ENCODE assay signal across 8 mouse cellular contexts in the genomic region with DNA sequence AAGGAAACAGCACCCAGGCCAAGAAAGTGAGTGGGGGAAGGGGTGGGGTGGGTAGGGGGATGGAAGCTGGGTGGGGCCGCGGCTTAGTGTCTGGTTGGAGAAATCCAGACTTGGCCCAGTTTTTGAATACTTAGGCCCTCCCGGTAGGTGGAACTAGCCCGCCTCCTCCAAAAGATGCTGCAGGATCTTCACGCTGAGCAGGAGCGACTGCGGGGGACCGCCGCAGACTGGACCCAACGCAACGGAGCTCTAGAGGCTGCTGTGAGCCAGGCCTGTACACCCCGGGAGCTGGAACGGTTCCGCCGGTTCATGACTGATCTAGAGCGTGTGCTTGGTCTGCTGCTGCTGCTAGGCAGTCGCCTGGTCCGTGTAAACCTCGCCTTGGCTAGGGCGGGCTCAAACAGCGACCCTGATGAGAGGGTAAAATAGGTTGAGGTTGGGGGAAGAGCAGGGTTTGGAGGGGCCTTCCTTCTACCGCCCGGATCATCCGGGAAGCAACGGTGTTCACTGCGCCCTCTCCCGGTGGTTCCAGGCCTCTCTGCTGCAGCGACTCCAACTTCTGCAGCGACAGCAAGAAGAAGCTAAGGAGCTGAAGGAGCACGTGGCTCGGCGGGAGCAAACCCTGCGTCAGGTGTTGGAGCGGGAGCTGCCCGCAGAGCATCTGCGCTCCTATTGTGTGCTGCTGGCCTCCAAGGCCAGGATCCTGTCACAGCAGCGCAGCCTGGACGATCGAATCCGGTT. TPM values are rescaled to one million over a fixed set of nuclear protein-coding genes. Genes with fewer than 3 reads are reported as not detected.
DNase-seq lines count a peak whose midpoint lies in the region; ATAC-seq and TF ChIP-seq lines count a peak whose summit lies in the region.

No protein-coding gene starts in this region.

- TF ChIP-seq CTCF in intestine, postnatal 0 days (IDR thresholded peaks at IDR 0.05; ENCODE audit: low read depth) = peak; percentile 88

- H3K27ac ChIP-seq in embryonic facial prominence, embryonic 10.5 days (replicated peaks) = peak overlapping the region; percentile 45
- no peak overlapping the region for H3K27ac ChIP-seq in intestine, postnatal 0 days (ENCODE audit: low read depth, low read length)

- intact Hi-C loops in left cerebral cortex, postnatal 4 days (cut with DNase I) = loop anchor here (5.0 kb wide), 1 partner anchor 101 kb away; a partner anchor contains a TSS

- peaks cover 50% of the 10 kb centered on the region for H3K4me1 ChIP-seq in embryonic facial prominence, embryonic 10.5 days
- H3K4me1 ChIP-seq in intestine, postnatal 0 days (replicated peaks; ENCODE audit: control insufficient read depth, insufficient read depth, low read length) = no peaks in the 10 kb centered on the region

- peak overlapping the region; percentile 51 for H3K4me3 ChIP-seq in embryonic facial prominence, embryonic 10.5 days
- peak overlapping the region; percentile 20; the same call in 1 of the 2 replicates for H3K4me3 ChIP-seq in intestine, postnatal 0 days (ENCODE audit: low read depth, low read length)

- H3K27me3 ChIP-seq in embryonic facial prominence, embryonic 10.5 days (replicated peaks; ENCODE audit: low read depth, poor library complexity, severe bottlenecking) = peaks cover 99% of the 10 kb centered on the region
- H3K27me3 ChIP-seq in intestine, postnatal 0 days (replicated peaks; ENCODE audit: control insufficient read depth, insufficient read depth, low read length) = peaks cover 69% of the 10 kb centered on the region

- no peak for ATAC-seq in CD4-positive, CD25-positive, alpha-beta regulatory T cell, adult 4 months
- peak; percentile 61 for ATAC-seq in intestine, postnatal 0 days

- H3K4me2 ChIP-seq in intestine, postnatal 0 days (replicated peaks; ENCODE audit: low read depth) = peak overlapping the region; percentile 63

- peak; percentile 67 for DNase-seq in CD4-positive, CD25-positive, alpha-beta regulatory T cell, adult 2 months (ENCODE audit: low read depth, low spot score)
- peak; percentile 88 for DNase-seq in embryonic facial prominence, embryonic 10.5 days (ENCODE audit: low spot score)
- peak; percentile 96 for DNase-seq in heart, adult 11 months
- DNase-seq in left cerebral cortex, postnatal 4 days = peak; percentile 85
- DNase-seq in mesoderm, embryonic 11.5 days (ENCODE audit: low read depth, low spot score) = peak; percentile 84
- DNase-seq in right cerebral cortex, postnatal 36 days (ENCODE audit: low spot score in 2 of 2) = peak; percentile 75 to 78

- H3K36me3 ChIP-seq in embryonic facial prominence, embryonic 10.5 days (replicated peaks) = no peaks in the 10 kb centered on the region
- H3K36me3 ChIP-seq in intestine, postnatal 0 days (ENCODE audit: control insufficient read depth, insufficient read depth) = no peaks in the 10 kb centered on the region

- H3K9ac ChIP-seq in intestine, postnatal 0 days (ENCODE audit: low read depth, low read length) = no peak overlapping the region

- no peaks in the 10 kb centered on the region for H3K9me3 ChIP-seq in embryonic facial prominence, embryonic 10.5 days
- no peaks in the 10 kb centered on the region for H3K9me3 ChIP-seq in intestine, postnatal 0 days (ENCODE audit: control insufficient read depth)

- WGBS in embryonic facial prominence, embryonic 10.5 days = 4% methylated on average over 40 of the region's 40 CpGs
- WGBS in intestine, postnatal 0 days = 11% methylated on average over 39 of the region's 40 CpGs

RNA-seq across cellular contexts. Expression of a gene that starts 3.9 kb away (rescaled TPM):
- polyA plus RNA-seq in CD4-positive, CD25-positive, alpha-beta regulatory T cell, adult 4 months (2017; shearing (Covaris generic)) = not detected
- not detected in 2 replicates for polyA plus RNA-seq in embryonic facial prominence, embryonic 10.5 days (2016; fragmentation: Nextera tagmentation; extraction: Ambion mirVana)
- polyA plus RNA-seq in intestine, postnatal 0 days (2015; fragmentation: Nextera tagmentation; extraction: Ambion mirVana) = not detected in 2 replicates
- not detected for total RNA-seq in left cerebral cortex, postnatal 4 days (2021)

RNA-seq across cellular contexts. Expression of a gene that starts 9.4 kb away (rescaled TPM):
- not detected for polyA plus RNA-seq in CD4-positive, CD25-positive, alpha-beta regulatory T cell, adult 4 months (2017; shearing (Covaris generic))
- 2.3 and 2.4 TPM in 2 replicates for polyA plus RNA-seq in embryonic facial prominence, embryonic 10.5 days (2016; fragmentation: Nextera tagmentation; extraction: Ambion mirVana)
- polyA plus RNA-seq in intestine, postnatal 0 days (2015; fragmentation: Nextera tagmentation; extraction: Ambion mirVana) = 3.0 and 3.7 TPM in 2 replicates
- 1 to 10 TPM; 2.8 to 3.2 TPM for total RNA-seq in left cerebral cortex, postnatal 4 days (2021)

RNA-seq across cellular contexts. Expression of a gene that starts 9.5 kb away (rescaled TPM):
- not detected for polyA plus RNA-seq in CD4-positive, CD25-positive, alpha-beta regulatory T cell, adult 4 months (2017; shearing (Covaris generic))
- polyA plus RNA-seq in embryonic facial prominence, embryonic 10.5 days (2016; fragmentation: Nextera tagmentation; extraction: Ambion mirVana) = 0.16 and 0.19 TPM in 2 replicates
- 0.12 and 0.23 TPM in 2 replicates for polyA plus RNA-seq in intestine, postnatal 0 days (2015; fragmentation: Nextera tagmentation; extraction: Ambion mirVana)
- not detected for total RNA-seq in left cerebral cortex, postnatal 4 days (2021)

RNA-seq across cellular contexts. Expression of a gene that starts 13.6 kb away (rescaled TPM):
- polyA plus RNA-seq in CD4-positive, CD25-positive, alpha-beta regulatory T cell, adult 4 months (2017; shearing (Covaris generic)) = not detected
- 0.16 TPM in 1 of 2 replicates, not detected in the other for polyA plus RNA-seq in embryonic facial prominence, embryonic 10.5 days (2016; fragmentation: Nextera tagmentation; extraction: Ambion mirVana)
- polyA plus RNA-seq in intestine, postnatal 0 days (2015; fragmentation: Nextera tagmentation; extraction: Ambion mirVana) = not detected in 2 replicates
- total RNA-seq in left cerebral cortex, postnatal 4 days (2021) = under 1 TPM; 0.52 to 0.98 TPM

RNA-seq across cellular contexts. Expression of a gene that starts 13.7 kb away (rescaled TPM):
- not detected for polyA plus RNA-seq in CD4-positive, CD25-positive, alpha-beta regulatory T cell, adult 4 months (2017; shearing (Covaris generic))
- polyA plus RNA-seq in embryonic facial prominence, embryonic 10.5 days (2016; fragmentation: Nextera tagmentation; extraction: Ambion mirVana) = 0.44 and 0.82 TPM in 2 replicates
- 1.1 and 1.5 TPM in 2 replicates for polyA plus RNA-seq in intestine, postnatal 0 days (2015; fragmentation: Nextera tagmentation; extraction: Ambion mirVana)
- 10 to 100 TPM; 12.2 to 18.1 TPM for total RNA-seq in left cerebral cortex, postnatal 4 days (2021)
